Mouse (Mus musculus): Measurements from ENCODE around the gene Gm17555.
"Not testable (repeated sequence)": the region's sequence is repeated elsewhere in the genome, so short reads cannot be mapped to it uniquely, and the experiment has no call there.

Gene Gm17555

GRCm38 (mm10) chr2:126214800-126215199 lies at the start of gene Gm17555:
TSS of gene Gm17555 (plus strand) at chr2:126215100.
- DNase-seq, result not testable (repeated sequence)

- DNase-seq, result no peak
Measured at GRCm38 (mm10) chr2:126165277-126166018, 49.5 kb upstream of the Gm17555 start.

- no peak for DNase-seq
Measured at GRCm38 (mm10) chr2:126166335-126166734, 48.6 kb upstream of the Gm17555 start.

GRCm38 (mm10) chr2:126166848-126167617 lies 47.9 kb upstream of the Gm17555 start:
- DNase-seq, result no peak

- DNase-seq, result no peak
Measured at GRCm38 (mm10) chr2:126171427-126171826, 43.5 kb upstream of the Gm17555 start.

GRCm38 (mm10) chr2:126191306-126191705 lies 23.6 kb upstream of the Gm17555 start:
- DNase-seq, result no peak

GRCm38 (mm10) chr2:126192129-126192528 lies 22.8 kb upstream of the Gm17555 start:
- DNase-seq, result no peak

GRCm38 (mm10) chr2:126195631-126196356 lies 19.1 kb upstream of the Gm17555 start:
- no peak for DNase-seq

DNA sequence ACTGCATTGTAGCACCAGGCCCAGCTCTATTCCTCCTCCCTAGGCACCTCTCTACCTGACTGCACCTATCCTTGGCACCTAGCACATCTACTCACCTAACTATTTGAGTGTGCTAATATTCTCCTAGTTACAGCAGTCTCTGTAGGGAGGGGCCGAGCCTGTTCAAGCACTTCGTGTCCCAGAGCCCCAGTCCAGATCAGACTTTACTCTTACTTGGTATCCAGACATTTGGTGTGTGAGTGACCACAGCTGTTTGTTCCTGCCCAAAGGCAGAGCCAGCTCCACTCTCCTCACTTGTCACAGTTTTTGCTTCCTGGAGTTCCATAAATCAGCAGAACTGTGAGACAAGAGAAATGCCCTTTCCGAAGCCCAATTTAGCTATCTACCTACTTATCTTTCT lies 15.9 kb upstream of the Gm17555 start:
- DNase-seq, result no peak

DNA sequence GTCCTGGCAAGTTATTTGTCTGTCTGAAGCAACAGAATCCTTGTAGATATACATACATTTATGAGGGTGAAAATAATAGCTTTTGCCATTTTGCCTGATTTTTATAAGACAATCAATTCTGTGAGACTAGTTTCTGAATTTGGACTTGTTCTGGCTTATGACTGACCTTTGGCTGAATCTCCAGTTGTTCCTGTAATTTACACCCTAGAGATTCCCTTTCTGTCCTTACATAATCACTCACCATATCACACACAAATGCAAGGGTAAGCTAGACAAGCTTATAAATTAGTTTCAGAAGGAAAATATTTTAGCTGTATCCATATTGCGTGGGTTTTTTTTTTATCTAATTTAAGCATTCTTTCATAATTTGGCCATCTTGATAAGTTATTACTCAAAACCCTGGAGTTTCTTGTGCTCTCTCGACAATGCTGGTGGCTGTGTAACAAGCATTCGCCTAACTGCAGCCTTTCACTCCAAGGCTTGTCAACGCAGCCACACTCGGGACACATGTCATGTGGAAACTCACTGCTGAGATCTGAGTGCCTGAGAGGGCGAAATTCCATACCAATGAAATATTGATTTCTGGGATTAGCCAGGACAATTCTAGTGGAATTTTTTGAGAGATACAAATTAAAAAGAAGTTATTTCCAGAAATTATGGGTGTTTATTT lies 3.8 kb upstream of the Gm17555 start:
- no peak for DNase-seq

- DNase-seq, result no peak
Measured at GRCm38 (mm10) chr2:126227581-126227980, 12.7 kb downstream of the Gm17555 start.

GRCm38 (mm10) chr2:126231731-126232130 lies 16.8 kb downstream of the Gm17555 start:
- DNase-seq, result no peak

- DNase-seq, result no peak
Measured at GRCm38 (mm10) chr2:126236905-126237304, 22.0 kb downstream of the Gm17555 start.

DNA sequence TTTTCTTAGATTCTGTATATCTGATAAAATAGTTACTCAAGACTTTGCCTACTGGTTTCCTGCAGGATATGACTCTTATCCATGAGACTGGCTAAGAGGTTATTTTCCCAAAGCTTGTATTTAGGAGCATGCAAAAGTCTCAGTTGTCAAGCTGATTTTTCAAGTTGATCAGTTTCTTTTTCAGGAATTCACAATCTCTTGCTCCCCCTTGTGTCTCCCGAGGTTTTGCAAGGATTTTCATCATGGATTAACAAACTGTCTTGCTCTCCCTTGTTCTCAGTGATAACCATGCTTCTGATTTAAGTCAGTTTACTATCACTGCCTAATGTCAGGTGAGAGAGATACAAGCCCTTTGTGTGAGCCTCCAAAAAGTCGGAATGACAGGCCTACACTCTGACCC lies 30.5 kb downstream of the Gm17555 start:
- no peak for DNase-seq

- DNase-seq, result no peak
Measured at GRCm38 (mm10) chr2:126248536-126248935, 33.6 kb downstream of the Gm17555 start.

DNA sequence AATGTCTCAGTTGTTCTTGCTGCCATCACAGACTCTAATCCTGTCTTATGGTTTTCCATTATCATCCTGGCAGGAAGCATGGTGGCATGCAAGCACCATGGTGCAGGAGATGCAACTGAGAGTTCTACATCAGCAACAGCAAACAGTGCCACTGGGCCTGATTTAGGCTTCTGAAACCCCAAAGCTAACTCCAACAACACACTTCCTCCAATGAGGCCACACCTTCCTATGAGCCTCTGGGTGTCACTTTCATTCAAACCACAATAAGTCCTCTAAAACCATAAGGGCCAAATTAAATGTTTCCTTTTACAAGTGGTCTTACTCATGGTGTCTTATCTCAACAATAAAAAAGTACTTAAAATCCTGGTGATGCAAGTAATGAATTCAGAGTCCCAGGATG lies 37.3 kb downstream of the Gm17555 start:
- no peak for DNase-seq
